Mouse (Mus musculus): ENCODE measurements around the gene Lipe. TPM values are rescaled to one million over a fixed set of nuclear protein-coding genes. Genes with fewer than 3 reads are reported as not detected.

Gene Lipe
- 7.0 and 8.8 TPM in 2 replicates for polyA plus RNA-seq (2015; fragmentation: Nextera tagmentation; extraction: Ambion mirVana)

GRCm38 (mm10) chr7:25398610-25399009 is at the start of gene Lipe:
Gene Lipe (minus strand): TSS chr7:25398710.
- H3K4me3 ChIP-seq (replicated peaks): no peak within 1 kb of the TSS
- WGBS: 97% methylated on average over 1 of the region's 1 CpGs
- H3K27me3 ChIP-seq (replicated peaks): no peaks in the 10 kb centered on the region
- H3K4me2 ChIP-seq (replicated peaks): no peak within 1 kb of the TSS
- no peaks in the 10 kb centered on the region for H3K9me3 ChIP-seq
- H3K36me3 ChIP-seq: no peaks in the 10 kb centered on the region
- ATAC-seq: no peak
- H3K4me1 ChIP-seq (replicated peaks): peaks cover 16% of the 10 kb centered on the region
- H3K9ac ChIP-seq: no peak within 1 kb of the TSS
- no peak within 1 kb of the TSS for H3K27ac ChIP-seq

- H3K27ac ChIP-seq: no peak overlapping the region
- H3K27me3 ChIP-seq (replicated peaks): no peaks in the 10 kb centered on the region
- H3K4me1 ChIP-seq (replicated peaks): peaks cover 8% of the 10 kb centered on the region
- ATAC-seq: no peak
- H3K36me3 ChIP-seq: no peaks in the 10 kb centered on the region
- H3K4me3 ChIP-seq (replicated peaks): no peak overlapping the region
- H3K9ac ChIP-seq: no peak overlapping the region
- H3K4me2 ChIP-seq (replicated peaks): no peak overlapping the region
- H3K9me3 ChIP-seq: no peaks in the 10 kb centered on the region
- 85% methylated on average over 6 of the region's 6 CpGs for WGBS
Measured at GRCm38 (mm10) chr7:25440816-25441153, 42.3 kb upstream of the Lipe start.

GRCm38 (mm10) chr7:25439978-25440815 is 41.7 kb upstream of the Lipe start:
- Histone ChIP-seq H3K4me3 (replicated peaks) (no peak overlapping the region), H3K4me1 (replicated peaks) (peaks cover 10% of the 10 kb centered on the region), H3K27ac (no peak overlapping the region), H3K36me3 (no peaks in the 10 kb centered on the region), H3K27me3 (replicated peaks) (no peaks in the 10 kb centered on the region), H3K9me3 (no peaks in the 10 kb centered on the region), H3K4me2 (replicated peaks) (no peak overlapping the region), H3K9ac (no peak overlapping the region)
- 0 out of 2 replicates have a peak, but pooled peaks have one; percentile 29 for ATAC-seq
- 83% methylated on average over 9 of the region's 9 CpGs for WGBS

- 83% methylated on average over 8 of the region's 8 CpGs for WGBS
- Histone ChIP-seq H3K4me2 (replicated peaks) (no peak overlapping the region), H3K4me3 (replicated peaks) (no peak overlapping the region), H3K9ac (no peak overlapping the region), H3K36me3 (no peaks in the 10 kb centered on the region), H3K27ac (no peak overlapping the region), H3K9me3 (no peaks in the 10 kb centered on the region), H3K4me1 (replicated peaks) (peaks cover 19% of the 10 kb centered on the region), H3K27me3 (replicated peaks) (no peaks in the 10 kb centered on the region)
- no peak for ATAC-seq
Measured at GRCm38 (mm10) chr7:25439124-25439822, 40.8 kb upstream of the Lipe start.

- Histone ChIP-seq H3K27ac (no peak overlapping the region), H3K27me3 (replicated peaks) (no peaks in the 10 kb centered on the region), H3K9me3 (no peaks in the 10 kb centered on the region), H3K36me3 (no peaks in the 10 kb centered on the region), H3K9ac (no peak overlapping the region), H3K4me3 (replicated peaks) (no peak overlapping the region), H3K4me1 (replicated peaks) (peaks cover 30% of the 10 kb centered on the region), H3K4me2 (replicated peaks) (no peak overlapping the region)
- no peak for ATAC-seq
- 76% methylated on average over 2 of the region's 2 CpGs for WGBS
Measured at GRCm38 (mm10) chr7:25436704-25437103, 38.2 kb upstream of the Lipe start.

GRCm38 (mm10) chr7:25436226-25436625 is 37.7 kb upstream of the Lipe start:
- Histone ChIP-seq H3K9me3 (no peaks in the 10 kb centered on the region), H3K36me3 (no peaks in the 10 kb centered on the region), H3K4me1 (replicated peaks) (peaks cover 30% of the 10 kb centered on the region), H3K27me3 (replicated peaks) (no peaks in the 10 kb centered on the region), H3K27ac (peak overlapping the region; percentile 1; the same call in 1 of the 2 replicates), H3K9ac (no peak overlapping the region), H3K4me3 (replicated peaks) (no peak overlapping the region), H3K4me2 (replicated peaks) (no peak overlapping the region)
- no peak for ATAC-seq
- WGBS: 68% methylated on average over 6 of the region's 6 CpGs

- Histone ChIP-seq H3K27ac (peak overlapping the region; percentile 1; the same call in 1 of the 2 replicates), H3K27me3 (replicated peaks) (no peaks in the 10 kb centered on the region), H3K9ac (no peak overlapping the region), H3K36me3 (no peaks in the 10 kb centered on the region), H3K4me2 (replicated peaks) (no peak overlapping the region), H3K4me1 (replicated peaks) (peaks cover 28% of the 10 kb centered on the region), H3K4me3 (replicated peaks) (no peak overlapping the region), H3K9me3 (no peaks in the 10 kb centered on the region)
- WGBS: 82% methylated on average over 2 of the region's 2 CpGs
- ATAC-seq: no peak
Measured at GRCm38 (mm10) chr7:25435546-25435851, 37.0 kb upstream of the Lipe start.

- peaks cover 23% of the 10 kb centered on the region for H3K4me1 ChIP-seq (replicated peaks)
- H3K4me3 ChIP-seq (replicated peaks): no peak overlapping the region
- no peak overlapping the region for H3K4me2 ChIP-seq (replicated peaks)
- no peaks in the 10 kb centered on the region for H3K36me3 ChIP-seq
- no peak overlapping the region for H3K9ac ChIP-seq
- H3K27me3 ChIP-seq (replicated peaks): no peaks in the 10 kb centered on the region
- H3K27ac ChIP-seq: peak overlapping the region; percentile 61; the same call in 1 of the 2 replicates
- 80% methylated on average over 10 of the region's 10 CpGs for WGBS
- H3K9me3 ChIP-seq: no peaks in the 10 kb centered on the region
- no peak for ATAC-seq
Measured at GRCm38 (mm10) chr7:25434654-25435545, 36.4 kb upstream of the Lipe start.

- Histone ChIP-seq H3K4me2 (replicated peaks) (no peak overlapping the region), H3K4me3 (replicated peaks) (no peak overlapping the region), H3K27me3 (replicated peaks) (no peaks in the 10 kb centered on the region), H3K4me1 (replicated peaks) (peaks cover 23% of the 10 kb centered on the region), H3K9me3 (no peaks in the 10 kb centered on the region), H3K36me3 (no peaks in the 10 kb centered on the region), H3K27ac (peak overlapping the region; percentile 61), H3K9ac (no peak overlapping the region)
- no peak for ATAC-seq
- WGBS: 85% methylated on average over 9 of the region's 9 CpGs
Measured at GRCm38 (mm10) chr7:25433781-25434560, 35.5 kb upstream of the Lipe start.

GRCm38 (mm10) chr7:25433007-25433541 is 34.6 kb upstream of the Lipe start:
- Histone ChIP-seq H3K4me1 (replicated peaks) (peaks cover 23% of the 10 kb centered on the region), H3K9ac (no peak overlapping the region), H3K27ac (peak overlapping the region; percentile 61), H3K9me3 (no peaks in the 10 kb centered on the region), H3K36me3 (no peaks in the 10 kb centered on the region), H3K4me2 (replicated peaks) (no peak overlapping the region), H3K27me3 (replicated peaks) (no peaks in the 10 kb centered on the region), H3K4me3 (replicated peaks) (no peak overlapping the region)
- 13% methylated on average over 5 of the region's 5 CpGs for WGBS
- ATAC-seq: peak; percentile 73

- peaks cover 23% of the 10 kb centered on the region for H3K4me1 ChIP-seq (replicated peaks)
- peak overlapping the region; percentile 37; the same call in 1 of the 2 replicates for H3K27ac ChIP-seq
- H3K4me2 ChIP-seq (replicated peaks): no peak overlapping the region
- no peaks in the 10 kb centered on the region for H3K36me3 ChIP-seq
- ATAC-seq: no peak
- no peaks in the 10 kb centered on the region for H3K27me3 ChIP-seq (replicated peaks)
- WGBS: 88% methylated on average over 6 of the region's 6 CpGs
- H3K9ac ChIP-seq: no peak overlapping the region
- H3K4me3 ChIP-seq (replicated peaks): no peak overlapping the region
- no peaks in the 10 kb centered on the region for H3K9me3 ChIP-seq
Measured at GRCm38 (mm10) chr7:25432381-25432780, 33.9 kb upstream of the Lipe start.
